Mouse (Mus musculus): ENCODE results near the gene Ptger4. TPM values are rescaled to one million over a fixed set of nuclear protein-coding genes. Genes with fewer than 3 reads are reported as not detected.

Ptger4 gene
- polyA plus RNA-seq, 1 experiment = 18.7 TPM

GRCm38 (mm10) chr15:5243036-5243958, 690 bp downstream of the Ptger4 start:
- Histone ChIP-seq H3K36me3 (ENCODE audit: control insufficient read depth, insufficient read depth, low read length) (no peaks in the 10 kb centered on the region), H3K4me3 (ENCODE audit: extremely low read depth, insufficient read depth, insufficient read length) (peak overlapping the region; percentile 83), H3K4me1 (ENCODE audit: control insufficient read depth, insufficient read depth, insufficient read length) (peaks cover 9% of the 10 kb centered on the region; the same call in 1 of the 2 replicates), H3K27me3 (ENCODE audit: control insufficient read depth, insufficient read depth, low read length) (no peaks in the 10 kb centered on the region), H3K27ac (ENCODE audit: insufficient read depth, low read length) (peak overlapping the region; percentile 83)
- TF ChIP-seq CTCF (IDR thresholded peaks at IDR 0.05; ENCODE audit: extremely low read depth, insufficient read depth, insufficient read length, insufficient replicate concordance) = no peak
- 3% methylated on average over 40 of the region's 40 CpGs for WGBS
- DNase-seq (ENCODE audit: low read depth in 1 of 2, low spot score in 2 of 2) = peak in 1 of 2 experiments; percentile 33

GRCm38 (mm10) chr15:5242241-5243035, 1.5 kb downstream of the Ptger4 start:
- H3K4me1 ChIP-seq (ENCODE audit: control insufficient read depth, insufficient read depth, insufficient read length) = peaks cover 9% of the 10 kb centered on the region; the same call in 1 of the 2 replicates
- peak overlapping the region; percentile 41 for H3K27ac ChIP-seq (ENCODE audit: insufficient read depth, low read length)
- H3K4me3 ChIP-seq (ENCODE audit: extremely low read depth, insufficient read depth, insufficient read length) = peak overlapping the region; percentile 83
- no peak for DNase-seq (ENCODE audit: low read depth in 1 of 2, low spot score in 2 of 2)
- WGBS = 3% methylated on average over 61 of the region's 61 CpGs
- H3K27me3 ChIP-seq (ENCODE audit: control insufficient read depth, insufficient read depth, low read length) = no peaks in the 10 kb centered on the region
- TF ChIP-seq CTCF (IDR thresholded peaks at IDR 0.05; ENCODE audit: extremely low read depth, insufficient read depth, insufficient read length, insufficient replicate concordance) = no peak
- TF ChIP-seq POLR2A (IDR thresholded peaks at IDR 0.05; ENCODE audit: low read depth, low read length) = no peak
- no peaks in the 10 kb centered on the region for H3K36me3 ChIP-seq (ENCODE audit: control insufficient read depth, insufficient read depth, low read length)

GRCm38 (mm10) chr15:5241304-5242201, 2.4 kb downstream of the Ptger4 start:
- peaks cover 9% of the 10 kb centered on the region; the same call in 1 of the 2 replicates for H3K4me1 ChIP-seq (ENCODE audit: control insufficient read depth, insufficient read depth, insufficient read length)
- TF ChIP-seq POLR2A (IDR thresholded peaks at IDR 0.05; ENCODE audit: low read depth, low read length) = no peak
- TF ChIP-seq CTCF (IDR thresholded peaks at IDR 0.05; ENCODE audit: extremely low read depth, insufficient read depth, insufficient read length, insufficient replicate concordance) = no peak; the same call in 1 of the 2 replicates
- DNase-seq (ENCODE audit: low read depth in 1 of 2, low spot score in 2 of 2) = peak in 1 of 2 experiments; percentile 33
- 9% methylated on average over 12 of the region's 12 CpGs for WGBS
- no peaks in the 10 kb centered on the region for H3K27me3 ChIP-seq (ENCODE audit: control insufficient read depth, insufficient read depth, low read length)
- H3K4me3 ChIP-seq (ENCODE audit: extremely low read depth, insufficient read depth, insufficient read length) = peak overlapping the region; percentile 83
- H3K27ac ChIP-seq (ENCODE audit: insufficient read depth, low read length) = peak overlapping the region; percentile 41
- no peaks in the 10 kb centered on the region for H3K36me3 ChIP-seq (ENCODE audit: control insufficient read depth, insufficient read depth, low read length)

- TF ChIP-seq POLR2A (IDR thresholded peaks at IDR 0.05; ENCODE audit: low read depth, low read length) (no peak), CTCF (IDR thresholded peaks at IDR 0.05; ENCODE audit: extremely low read depth, insufficient read depth, insufficient read length, insufficient replicate concordance) (no peak)
- Histone ChIP-seq H3K27me3 (ENCODE audit: control insufficient read depth, insufficient read depth, low read length) (no peaks in the 10 kb centered on the region), H3K4me1 (ENCODE audit: control insufficient read depth, insufficient read depth, insufficient read length) (peaks cover 9% of the 10 kb centered on the region; the same call in 1 of the 2 replicates), H3K36me3 (ENCODE audit: control insufficient read depth, insufficient read depth, low read length) (peaks cover 2% of the 10 kb centered on the region; the same call in 1 of the 2 replicates), H3K4me3 (ENCODE audit: extremely low read depth, insufficient read depth, insufficient read length) (peak overlapping the region; percentile 24; the same call in 1 of the 2 replicates), H3K27ac (ENCODE audit: insufficient read depth, low read length) (peak overlapping the region; percentile 33)
- DNase-seq (ENCODE audit: low read depth in 1 of 2, low spot score in 2 of 2) = no peak
- 44% methylated on average over 6 of the region's 6 CpGs for WGBS
Measured at GRCm38 (mm10) chr15:5240360-5240759, 3.6 kb downstream of the Ptger4 start.

DNA sequence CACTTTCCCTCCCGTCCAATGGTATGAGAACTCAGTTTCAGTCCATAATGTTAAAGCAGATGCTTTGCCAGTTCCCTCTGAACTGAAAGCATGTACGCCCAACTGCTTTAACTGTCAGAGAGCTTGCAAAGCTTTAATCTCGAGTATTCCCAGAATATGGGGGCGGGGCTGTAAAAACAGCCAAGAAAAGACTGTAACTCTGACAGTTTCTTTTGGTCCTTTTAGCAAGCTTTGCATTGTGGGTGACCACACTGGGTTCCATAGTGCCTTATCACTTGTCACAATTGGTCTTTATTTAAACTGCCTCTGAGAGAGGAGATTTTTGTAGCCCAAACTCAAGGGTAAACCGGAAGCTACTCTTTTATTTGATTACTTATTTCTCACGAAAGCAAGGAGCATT, 4.1 kb downstream of the Ptger4 start:
- H3K4me3 ChIP-seq (ENCODE audit: extremely low read depth, insufficient read depth, insufficient read length) = peak overlapping the region; percentile 14; the same call in 1 of the 2 replicates
- no peak overlapping the region; the same call in none of the 2 replicates for H3K27ac ChIP-seq (ENCODE audit: insufficient read depth, low read length)
- H3K36me3 ChIP-seq (ENCODE audit: control insufficient read depth, insufficient read depth, low read length) = peaks cover 4% of the 10 kb centered on the region; the same call in 1 of the 2 replicates
- no peaks in the 10 kb centered on the region for H3K27me3 ChIP-seq (ENCODE audit: control insufficient read depth, insufficient read depth, low read length)
- no peak for DNase-seq (ENCODE audit: low read depth in 1 of 2, low spot score in 2 of 2)
- H3K4me1 ChIP-seq (ENCODE audit: control insufficient read depth, insufficient read depth, insufficient read length) = peaks cover 9% of the 10 kb centered on the region; the same call in 1 of the 2 replicates
- 20% methylated on average over 6 of the region's 6 CpGs for WGBS
- no peak for TF ChIP-seq CTCF (IDR thresholded peaks at IDR 0.05; ENCODE audit: extremely low read depth, insufficient read depth, insufficient read length, insufficient replicate concordance)
- TF ChIP-seq POLR2A (IDR thresholded peaks at IDR 0.05; ENCODE audit: low read depth, low read length) = no peak

DNA sequence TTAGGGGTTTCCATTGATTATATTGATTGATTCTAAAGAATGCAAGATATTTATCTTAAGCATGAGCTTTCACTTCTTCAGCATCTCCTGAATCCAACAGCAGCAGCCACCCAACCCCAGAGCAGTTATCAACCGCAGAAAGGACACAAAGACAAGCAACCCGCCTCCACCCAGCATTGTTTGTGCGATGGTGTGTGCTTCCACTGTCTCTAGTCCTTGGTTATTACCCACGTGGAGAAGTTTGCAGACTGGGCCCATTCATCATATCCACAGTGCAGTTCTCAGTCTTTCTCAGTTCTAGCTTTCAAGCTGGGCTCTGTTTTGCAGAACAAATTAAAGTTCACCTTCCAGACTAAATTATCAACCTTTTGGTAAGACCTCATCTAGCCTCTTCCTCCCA, 4.6 kb downstream of the Ptger4 start:
- WGBS = 11% methylated on average over 4 of the region's 4 CpGs
- Histone ChIP-seq H3K27me3 (ENCODE audit: control insufficient read depth, insufficient read depth, low read length) (no peaks in the 10 kb centered on the region), H3K36me3 (ENCODE audit: control insufficient read depth, insufficient read depth, low read length) (peaks cover 9% of the 10 kb centered on the region), H3K27ac (ENCODE audit: insufficient read depth, low read length) (no peak overlapping the region), H3K4me3 (ENCODE audit: extremely low read depth, insufficient read depth, insufficient read length) (peak overlapping the region; percentile 19), H3K4me1 (ENCODE audit: control insufficient read depth, insufficient read depth, insufficient read length) (peaks cover 9% of the 10 kb centered on the region; the same call in 1 of the 2 replicates)
- DNase-seq (ENCODE audit: low read depth in 1 of 2, low spot score in 2 of 2) = no peak
- no peak for TF ChIP-seq POLR2A (IDR thresholded peaks at IDR 0.05; ENCODE audit: low read depth, low read length)
- no peak for TF ChIP-seq CTCF (IDR thresholded peaks at IDR 0.05; ENCODE audit: extremely low read depth, insufficient read depth, insufficient read length, insufficient replicate concordance)

Measured in spleen, adult 2 months (tissue).